Mouse (Mus musculus): ENCODE measurements around the gene Map4k5. TPM values are rescaled to one million over a fixed set of nuclear protein-coding genes. Genes with fewer than 3 reads are reported as not detected.

The Map4k5 gene
- polyA plus RNA-seq, 1 experiment from 2014 or later: 65.7 TPM

DNA sequence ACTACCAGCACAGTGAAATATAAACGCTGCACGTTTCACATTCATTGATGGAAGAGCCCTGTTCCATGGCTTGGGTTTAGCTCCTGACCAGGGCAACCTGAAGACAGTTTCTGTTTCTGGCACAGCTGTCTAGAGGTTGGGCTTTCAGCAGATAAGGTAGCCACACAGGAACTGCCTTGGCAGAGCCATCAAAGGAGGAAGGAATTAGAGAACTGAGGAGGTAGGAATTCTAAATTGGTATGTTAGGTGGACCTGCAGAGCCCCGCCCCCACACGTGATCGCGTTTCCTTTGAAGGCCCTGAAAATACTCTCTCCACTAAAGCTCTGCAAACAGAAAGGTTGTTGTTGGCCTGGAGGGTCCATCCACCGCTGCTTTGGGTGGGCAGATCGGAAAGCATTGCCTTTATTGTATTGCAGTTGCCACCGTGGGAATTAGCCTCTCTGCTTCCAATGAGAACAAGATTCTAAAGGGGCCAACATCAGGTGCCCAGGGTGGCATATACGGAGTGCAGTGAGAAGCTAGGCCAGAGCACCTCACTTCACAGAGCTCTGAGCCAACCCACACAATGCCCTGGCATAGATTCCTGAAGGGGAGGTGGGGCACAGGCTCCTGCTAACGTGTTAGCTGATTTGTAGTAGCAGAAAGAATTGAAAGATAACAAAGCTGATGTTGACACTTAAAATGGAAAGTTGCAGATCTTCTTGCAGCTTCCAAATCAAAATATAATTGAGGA is 116.2 kb downstream of the Map4k5 start:
- no peak for TF ChIP-seq CTCF (IDR thresholded peaks at IDR 0.05)
- POLR2A ChIA-PET: no interaction called here
- CTCF ChIA-PET: interaction anchor here (1.4 kb wide), 1 partner anchor 9 kb away, joined by 3 read pairs; no protein-coding TSS in a partner anchor
- ATAC-seq (no peak), DNase-seq (ENCODE audit: low read depth, low spot score) (no peak)
- in situ Hi-C loops (cut with MboI; ENCODE audit: low pct_unique_long_range_greater_than_20kb): no loop called here
- no peaks in the 10 kb centered on the region for H3K27me3 ChIP-seq

DNA sequence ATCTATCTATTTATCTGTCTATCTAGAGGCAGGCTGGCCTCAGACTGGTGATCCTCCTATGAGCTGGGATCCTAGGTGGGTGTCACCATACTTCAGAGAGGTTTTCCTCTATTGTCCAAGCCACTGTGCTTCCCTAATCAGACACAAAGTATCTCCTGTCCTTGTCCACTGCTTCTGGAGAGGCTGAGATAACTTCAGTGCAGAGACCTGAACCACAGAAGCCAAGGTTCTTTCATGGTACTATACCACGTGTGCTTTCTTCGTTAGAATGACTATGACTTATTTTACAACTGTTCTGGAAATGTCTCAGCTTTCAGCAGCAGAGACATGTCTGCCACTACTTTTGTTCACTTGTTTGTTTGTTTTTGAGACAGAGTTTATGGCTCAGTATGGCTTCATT is 124.2 kb downstream of the Map4k5 start:
- ChIA-PET POLR2A (no interaction called here), CTCF (interaction anchor here (1.0 kb wide), 1 partner anchor 11 kb away, joined by 3 read pairs; no protein-coding TSS in a partner anchor)
- H3K27me3 ChIP-seq: no peaks in the 10 kb centered on the region
- ATAC-seq: no peak
- no peak for DNase-seq (ENCODE audit: low read depth, low spot score)
- in situ Hi-C loops (cut with MboI; ENCODE audit: low pct_unique_long_range_greater_than_20kb): no loop called here
- no peak for TF ChIP-seq CTCF (IDR thresholded peaks at IDR 0.05)

DNA sequence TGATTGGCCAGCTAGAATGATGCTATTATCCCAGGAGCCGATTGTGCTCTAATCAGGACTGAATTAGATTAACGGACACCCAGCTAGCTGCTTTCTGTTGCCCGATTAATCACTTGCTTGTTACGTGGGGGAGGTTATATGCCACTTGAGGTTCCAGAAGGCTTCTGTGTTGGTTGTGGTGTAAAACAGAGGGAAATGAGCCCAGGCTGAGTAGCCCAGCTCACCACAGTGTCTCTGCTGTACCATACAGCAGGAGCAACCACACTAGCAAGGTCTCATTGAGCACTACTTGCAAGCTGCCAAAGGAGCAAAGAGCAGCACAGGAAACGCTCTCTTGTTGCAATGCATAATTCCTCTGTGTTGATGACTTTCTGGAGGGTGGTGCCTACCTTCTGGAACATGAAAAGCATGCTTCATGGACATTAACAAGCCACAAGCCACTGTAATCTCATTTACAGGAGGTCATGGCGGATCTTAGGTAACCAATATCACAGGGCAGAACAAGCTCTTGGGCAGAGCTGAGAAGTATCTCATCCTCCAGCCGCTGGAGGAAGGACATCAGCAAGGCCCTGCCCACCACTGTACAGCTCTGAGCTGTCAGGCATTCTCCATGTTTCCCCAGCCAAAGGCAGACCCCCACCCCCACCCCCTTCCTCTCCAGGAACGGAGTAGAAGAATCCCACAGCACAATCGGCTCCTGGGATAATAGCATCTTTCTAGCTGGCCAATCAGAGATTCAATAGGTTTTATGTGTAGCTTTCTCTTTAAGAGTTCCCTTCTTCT is 125.3 kb downstream of the Map4k5 start:
- in situ Hi-C loops (cut with MboI; ENCODE audit: low pct_unique_long_range_greater_than_20kb): no loop called here
- no peak for DNase-seq (ENCODE audit: low read depth, low spot score)
- CTCF ChIA-PET: interaction anchor here (0.8 kb wide), 1 partner anchor 10 kb away, joined by 3 read pairs; no protein-coding TSS in a partner anchor
- no peak for TF ChIP-seq CTCF (IDR thresholded peaks at IDR 0.05)
- no peak for ATAC-seq
- POLR2A ChIA-PET: interaction anchor here (0.6 kb wide), 1 partner anchor 9 kb away, joined by 3 read pairs; no protein-coding TSS in a partner anchor
- no peaks in the 10 kb centered on the region for H3K27me3 ChIP-seq

DNA sequence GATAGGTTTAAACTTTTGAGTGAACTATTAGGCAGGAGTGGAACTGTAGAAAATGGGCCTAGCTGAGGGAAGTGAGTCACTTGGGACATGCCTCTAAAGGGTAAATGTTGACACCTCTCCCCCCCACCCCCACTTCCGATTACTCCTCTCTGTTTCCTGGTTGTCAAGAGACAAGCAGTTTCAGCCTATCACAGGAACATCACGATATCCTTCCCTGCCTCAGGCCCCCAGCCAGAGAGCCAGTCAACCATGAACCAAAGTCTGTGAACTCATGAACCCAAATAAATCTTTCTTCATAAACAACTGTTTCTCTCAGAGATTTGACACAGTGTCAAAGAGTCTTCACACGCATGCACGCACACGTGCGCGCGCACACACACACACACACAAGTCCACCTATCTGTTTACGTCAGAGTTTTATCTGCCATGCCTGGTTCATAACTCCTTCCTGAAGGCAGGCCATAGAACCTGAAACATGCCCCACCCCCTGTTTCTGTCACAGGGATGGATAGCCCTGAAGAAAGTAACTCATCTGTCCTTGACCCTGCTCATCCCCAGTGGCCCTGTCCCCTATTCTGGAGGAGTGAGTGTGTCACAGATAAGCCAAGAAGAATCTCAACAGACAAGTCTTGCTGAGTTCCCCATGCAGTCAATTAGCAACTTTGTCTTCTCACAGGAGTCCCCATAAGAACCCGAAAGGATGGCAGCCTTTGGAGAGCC is 126.7 kb downstream of the Map4k5 start:
- H3K27me3 ChIP-seq: no peaks in the 10 kb centered on the region
- ChIA-PET CTCF (no interaction called here), POLR2A (no interaction called here)
- DNase-seq (ENCODE audit: low read depth, low spot score) (no peak), ATAC-seq (no peak)
- no peak for TF ChIP-seq CTCF (IDR thresholded peaks at IDR 0.05)
- in situ Hi-C loops (cut with MboI; ENCODE audit: low pct_unique_long_range_greater_than_20kb): no loop called here

DNA sequence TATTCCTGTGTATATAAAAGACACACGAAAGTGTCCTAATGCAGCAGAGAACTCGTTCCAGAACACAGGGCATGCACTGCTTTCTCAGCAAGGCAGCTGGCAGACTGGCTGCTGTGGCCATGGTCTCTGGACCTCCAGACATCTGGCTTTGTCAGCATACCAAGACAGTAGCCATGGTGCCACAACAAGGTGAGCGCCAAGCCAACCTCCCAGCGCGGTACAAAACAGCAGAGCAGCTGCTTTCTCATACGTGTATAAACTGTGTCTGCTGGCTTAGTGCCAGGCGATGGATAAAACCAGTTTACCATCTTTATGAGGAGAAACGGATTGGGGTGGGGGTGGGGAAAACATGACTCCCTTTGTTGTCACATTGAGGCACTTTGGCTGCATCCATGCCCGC is 127.5 kb downstream of the Map4k5 start:
- TF ChIP-seq CTCF (IDR thresholded peaks at IDR 0.05): no peak
- no peak for DNase-seq (ENCODE audit: low read depth, low spot score)
- no peak for ATAC-seq
- POLR2A ChIA-PET: no interaction called here
- H3K27me3 ChIP-seq: no peaks in the 10 kb centered on the region
- in situ Hi-C loops (cut with MboI; ENCODE audit: low pct_unique_long_range_greater_than_20kb): no loop called here
- CTCF ChIA-PET: no interaction called here

DNA sequence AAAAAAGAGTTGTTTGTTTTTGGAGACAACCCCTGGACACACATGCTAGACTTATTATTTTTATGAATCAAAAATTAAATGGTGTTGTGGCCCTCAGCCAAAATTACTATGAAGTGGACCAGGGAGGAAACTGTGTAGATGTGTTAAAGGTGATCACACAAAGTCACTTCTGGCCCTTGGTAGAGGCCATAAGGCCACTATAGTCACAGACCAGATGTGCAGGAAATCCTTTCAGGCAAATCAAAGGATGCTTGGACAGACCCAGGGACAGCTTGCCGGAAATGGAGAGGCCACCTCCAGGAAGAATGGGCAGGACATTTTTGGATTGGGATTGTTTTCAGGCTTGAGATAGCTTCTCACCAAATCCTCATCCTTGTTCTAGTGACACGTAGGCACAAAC is 131.4 kb downstream of the Map4k5 start:
- POLR2A ChIA-PET: no interaction called here
- DNase-seq (ENCODE audit: low read depth, low spot score): no peak
- no peak for ATAC-seq
- no peaks in the 10 kb centered on the region for H3K27me3 ChIP-seq
- in situ Hi-C loops (cut with MboI; ENCODE audit: low pct_unique_long_range_greater_than_20kb): no loop called here
- no peak for TF ChIP-seq CTCF (IDR thresholded peaks at IDR 0.05)
- CTCF ChIA-PET: interaction anchor here (0.6 kb wide), 1 partner anchor 16 kb away, joined by 3 read pairs; no protein-coding TSS in a partner anchor

DNA sequence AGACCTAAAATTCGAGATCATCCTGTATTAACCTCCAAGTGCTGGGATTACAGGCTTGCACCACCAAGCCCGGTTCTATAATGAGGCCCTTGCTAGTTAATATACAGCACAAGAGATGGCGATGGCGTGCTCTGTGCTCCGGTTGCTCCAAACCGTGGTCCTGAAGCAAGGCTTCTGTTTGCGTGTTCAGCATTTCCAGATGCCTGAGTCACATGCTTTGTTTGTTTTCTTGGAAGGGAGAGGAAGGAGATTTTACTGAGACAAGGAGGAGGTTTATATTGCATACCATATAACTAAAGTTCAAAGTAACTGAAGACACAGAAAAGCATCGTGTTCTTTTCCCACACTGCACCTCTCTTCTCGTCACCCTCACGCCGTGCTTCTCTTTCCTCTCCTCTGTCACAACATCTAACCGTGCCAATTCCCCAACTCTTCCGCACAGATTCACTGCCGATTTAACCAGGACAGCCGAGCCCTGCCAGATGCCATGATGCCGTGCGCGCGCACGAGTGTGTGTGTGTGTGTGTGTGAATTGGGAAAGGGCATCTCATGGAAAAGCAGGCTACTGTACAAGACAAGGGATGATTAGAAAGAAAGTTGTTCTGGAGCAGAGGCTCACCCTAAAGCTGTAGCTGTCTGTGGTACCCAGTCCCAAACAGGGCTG is 132.1 kb downstream of the Map4k5 start:
- DNase-seq (ENCODE audit: low read depth, low spot score): no peak
- no peak for TF ChIP-seq CTCF (IDR thresholded peaks at IDR 0.05)
- ChIA-PET CTCF (no interaction called here), POLR2A (no interaction called here)
- in situ Hi-C loops (cut with MboI; ENCODE audit: low pct_unique_long_range_greater_than_20kb): no loop called here
- no peak for ATAC-seq
- H3K27me3 ChIP-seq: no peaks in the 10 kb centered on the region

DNA sequence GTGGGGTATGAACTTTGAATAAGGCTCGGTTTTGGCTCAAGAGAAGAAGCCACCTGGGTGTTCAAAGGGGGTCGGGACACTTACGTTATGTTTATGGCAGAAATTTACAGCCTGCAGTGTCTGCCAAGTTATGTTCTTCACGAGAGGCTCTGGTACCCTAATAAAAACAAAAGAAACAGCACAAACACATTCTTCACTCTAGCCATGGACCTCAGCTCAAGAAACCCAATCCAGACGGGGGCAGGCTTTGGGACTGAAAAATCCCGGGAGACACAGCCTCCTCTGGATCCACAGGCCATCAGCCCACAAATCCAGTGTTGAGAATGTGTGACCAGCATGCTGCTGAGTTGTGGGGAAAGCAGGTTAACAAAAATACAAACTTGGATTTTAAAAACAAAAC is 133.0 kb downstream of the Map4k5 start:
- POLR2A ChIA-PET: no interaction called here
- H3K27me3 ChIP-seq: no peaks in the 10 kb centered on the region
- in situ Hi-C loops (cut with MboI; ENCODE audit: low pct_unique_long_range_greater_than_20kb): no loop called here
- CTCF ChIA-PET: no interaction called here
- no peak for TF ChIP-seq CTCF (IDR thresholded peaks at IDR 0.05)
- ATAC-seq (no peak), DNase-seq (ENCODE audit: low read depth, low spot score) (no peak)

DNA sequence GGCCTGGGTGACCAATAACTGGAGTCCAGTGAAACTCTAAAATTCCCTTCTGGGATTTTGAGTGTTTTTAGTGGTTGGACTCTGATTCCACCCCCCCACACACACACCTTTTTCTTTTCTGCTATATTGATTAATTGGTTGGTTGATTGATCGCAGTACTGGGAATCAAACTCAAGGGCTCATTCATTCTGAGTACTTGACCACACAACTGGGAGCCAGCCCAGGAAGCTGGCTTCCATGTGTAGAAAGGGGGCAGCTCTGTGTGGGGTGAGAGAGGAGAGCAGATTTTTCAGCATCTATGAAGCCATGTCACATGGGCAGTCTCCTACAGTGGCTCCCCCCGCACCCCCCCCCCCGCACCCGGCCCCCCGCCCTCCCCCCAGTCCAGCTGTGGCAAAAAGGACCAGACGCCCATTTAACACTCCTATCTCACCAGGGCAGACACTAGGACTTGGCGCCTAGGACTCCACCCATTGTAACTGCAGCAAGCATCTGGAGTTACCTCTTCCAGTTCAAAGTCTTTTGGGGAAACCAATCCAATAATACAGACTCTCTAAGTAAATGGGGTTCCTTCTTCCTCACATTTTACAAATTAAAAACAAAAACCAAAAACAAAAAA is 133.6 kb downstream of the Map4k5 start:
- H3K27me3 ChIP-seq: no peaks in the 10 kb centered on the region
- ATAC-seq: no peak
- no peak for DNase-seq (ENCODE audit: low read depth, low spot score)
- ChIA-PET CTCF (interaction anchor here (0.8 to 0.9 kb wide), 2 partner anchors 13 to 135 kb away, joined by 3 to 4 read pairs; no protein-coding TSS in a partner anchor), POLR2A (interaction anchor here (0.6 to 1.1 kb wide), 2 partner anchors 8 to 54 kb away, joined by 3 to 4 read pairs; no protein-coding TSS in a partner anchor)
- TF ChIP-seq CTCF (IDR thresholded peaks at IDR 0.05): no peak
- in situ Hi-C loops (cut with MboI; ENCODE audit: low pct_unique_long_range_greater_than_20kb): loop anchor here (5.0 kb wide), 1 partner anchor 128 kb away; no protein-coding TSS in a partner anchor

All from Patski (cell line).